Mouse (Mus musculus) limb, embryonic 15.5 days (tissue): ENCODE data around the gene Gm26992. TPM values are rescaled to one million over a fixed set of nuclear protein-coding genes. Genes with fewer than 3 reads are reported as not detected.

Experiments used
- ATAC-seq: fragments of 200-750 bp; cut with Nextera tagmentation; 2 replicates; pipeline ENCODE4 v1.8.0; 2017; ENCODE audit warnings: low read depth, moderate TSS enrichment; ENCODE audit not compliant: insufficient number of reproducible peaks, low FRiP score, low TSS enrichment
- H3K27ac ChIP-seq: fragments of 300-500 bp; sonication (generic); 2 replicates; pipeline ENCODE4 v1.5.1; 2015; ENCODE audit warnings: moderate library complexity, mild to moderate bottlenecking, inconsistent platforms
- H3K27me3 ChIP-seq: fragments of 300-500 bp; sonication (generic); 2 replicates; pipeline ENCODE4 v1.6.1; 2015; ENCODE audit warnings: inconsistent platforms
- H3K36me3 ChIP-seq: fragments of 300-500 bp; sonication (generic); 2 replicates; pipeline ENCODE4 v1.6.1; 2015; ENCODE audit warnings: inconsistent platforms
- H3K4me1 ChIP-seq: fragments of 300-500 bp; sonication (generic); 2 replicates; pipeline ENCODE4 v1.6.1; 2015; ENCODE audit warnings: inconsistent platforms
- H3K4me2 ChIP-seq: fragments of 300-500 bp; sonication (generic); 2 replicates; pipeline ENCODE4 v1.6.1; 2015; ENCODE audit warnings: mild to moderate bottlenecking, inconsistent platforms
- H3K4me3 ChIP-seq: fragments of 300-500 bp; sonication (generic); 2 replicates; pipeline ENCODE4 v1.5.1; 2015; ENCODE audit warnings: mild to moderate bottlenecking, inconsistent platforms
- H3K9ac ChIP-seq: fragments of 300-500 bp; sonication (generic); 2 replicates; pipeline ENCODE4 v1.6.1; 2015; ENCODE audit warnings: inconsistent platforms
- H3K9me3 ChIP-seq: fragments of 300-500 bp; sonication (generic); 2 replicates; pipeline ENCODE4 v1.6.1; 2016; ENCODE audit warnings: inconsistent platforms
- WGBS: fragments of 180-500 bp; shearing (Covaris S2); methylation state at CpG from one replicate; pipeline ENCODE4 v1.1.7; 2015; 5-methylcytosine and 5-hydroxymethylcytosine counted together
- polyA plus RNA-seq: library from polyadenylated mRNA; unstranded; fragments of >200 nt; fragmentation: Nextera tagmentation; extraction: Ambion mirVana; gene quantifications from 2 replicates; pipeline ENCODE4 v1.2.1, GENCODE M21; 2015

Gene Gm26992
- polyA plus RNA-seq, 1 experiment from 2014 or later: not detected

DNA sequence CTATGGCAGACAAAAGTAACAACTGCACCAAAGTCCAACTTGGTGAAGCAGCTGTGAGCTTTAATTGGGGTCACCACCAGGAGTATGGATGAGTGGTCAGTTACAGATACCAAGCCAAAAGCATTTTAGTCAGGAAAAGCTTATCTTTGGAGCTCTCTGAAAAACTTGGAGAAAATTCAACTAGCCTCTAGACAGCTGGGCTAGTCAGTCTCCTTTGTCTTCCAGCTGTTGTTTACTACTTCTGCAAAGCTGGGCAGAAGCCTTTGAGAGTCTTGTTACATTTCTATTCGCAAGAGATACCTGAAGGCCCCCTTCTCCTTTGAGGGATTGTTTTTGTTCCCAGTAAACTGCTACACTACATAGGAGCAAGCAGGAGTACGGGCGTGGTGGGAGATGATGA is 97.7 kb downstream of the Gm26992 start:
- Histone ChIP-seq H3K27ac (no peak overlapping the region), H3K4me2 (no peak overlapping the region), H3K27me3 (no peaks in the 10 kb centered on the region), H3K9ac (no peak overlapping the region), H3K4me1 (no peaks in the 10 kb centered on the region), H3K9me3 (no peaks in the 10 kb centered on the region), H3K4me3 (no peak overlapping the region), H3K36me3 (no peaks in the 10 kb centered on the region)
- 77% methylated on average over 3 of the region's 3 CpGs for WGBS
- no peak for ATAC-seq

DNA sequence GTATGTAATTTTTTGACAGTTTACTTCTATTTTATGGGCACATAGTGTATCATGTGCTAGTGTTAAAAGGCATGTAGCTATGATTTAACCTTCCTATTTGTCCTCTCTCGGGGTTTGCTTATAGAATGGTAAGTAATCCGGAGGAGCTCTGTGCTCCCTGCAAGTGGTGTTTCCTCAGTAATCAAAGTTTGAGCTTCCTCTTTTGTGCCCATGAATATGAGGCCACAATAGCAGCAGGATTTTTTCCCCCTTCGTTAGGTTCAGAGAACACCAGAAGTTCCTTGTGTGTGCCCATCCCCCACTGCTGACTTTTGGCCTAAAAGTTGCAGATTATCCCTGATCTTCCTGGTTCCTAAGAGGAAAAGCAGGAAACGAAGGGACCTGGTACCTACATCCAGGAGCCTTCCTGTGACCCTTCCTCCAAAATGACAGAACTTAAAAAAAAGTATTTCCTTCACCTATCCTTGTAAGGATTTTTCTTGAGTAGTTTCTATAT is 99.5 kb downstream of the Gm26992 start:
- no peak for ATAC-seq
- Histone ChIP-seq H3K27me3 (no peaks in the 10 kb centered on the region), H3K9ac (no peak overlapping the region), H3K4me3 (no peak overlapping the region), H3K4me1 (no peaks in the 10 kb centered on the region), H3K9me3 (no peaks in the 10 kb centered on the region), H3K36me3 (no peaks in the 10 kb centered on the region), H3K4me2 (no peak overlapping the region), H3K27ac (no peak overlapping the region)
- 61% methylated on average over 4 of the region's 4 CpGs for WGBS

DNA sequence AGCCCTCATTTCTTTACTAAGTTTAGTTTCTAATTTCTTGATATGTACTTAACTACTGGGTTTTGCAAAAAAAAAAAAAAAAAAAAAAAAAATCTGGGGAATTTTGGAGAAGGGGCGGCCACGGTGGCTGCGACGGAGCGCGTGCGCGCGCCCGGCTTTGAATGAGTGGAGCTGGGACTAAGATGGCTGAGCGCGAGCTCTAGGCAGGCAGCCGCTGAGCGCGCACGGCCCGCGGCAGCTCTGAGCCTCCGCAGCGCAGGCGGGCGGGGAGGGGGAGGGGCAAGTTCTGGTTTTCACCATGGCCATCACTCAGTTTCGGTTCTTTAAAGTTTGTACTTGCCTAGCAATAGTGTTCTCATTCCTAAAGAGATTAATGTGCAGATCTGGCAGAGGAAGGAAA is 107.4 kb downstream of the Gm26992 start:
- Histone ChIP-seq H3K27ac (no peak overlapping the region), H3K9ac (no peak overlapping the region), H3K4me3 (peak overlapping the region; percentile 20), H3K9me3 (no peaks in the 10 kb centered on the region), H3K36me3 (no peaks in the 10 kb centered on the region), H3K4me1 (0 out of 2 replicates have a peak, but pooled peaks cover 6% of the 10 kb centered on the region), H3K4me2 (peak overlapping the region; percentile 37), H3K27me3 (no peaks in the 10 kb centered on the region)
- peak; percentile 71; the same call in 1 of the 2 replicates for ATAC-seq
- WGBS: 2% methylated on average over 23 of the region's 23 CpGs

Other genes starting within 250 kb of the Gm26992 start
- 0.65 and 0.96 TPM in 2 replicates for gene Nap1l2, start 235.4 kb upstream of the Gm26992 start, polyA plus RNA-seq
- not detected in 2 replicates for gene Cdx4, start 100.6 kb upstream of the Gm26992 start, polyA plus RNA-seq
- 2.0 and 2.3 TPM in 2 replicates for gene Chic1, start 65.5 kb upstream of the Gm26992 start, polyA plus RNA-seq
- 0.30 and 0.44 TPM in 2 replicates for gene Tsx, start 7.5 kb upstream of the Gm26992 start, polyA plus RNA-seq
- gene Zcchc13, start 208.6 kb downstream of the Gm26992 start, polyA plus RNA-seq: not detected in 2 replicates